Mouse (Mus musculus) cerebellum, adult 11 months (tissue): ENCODE measurements at regions not wholly inside any gene's neighbourhood (a gene's known extent, or its start where the extent isn't known, plus 50 kb on each side); places are given as distances from the start of the nearest gene placed in this dataset.

ENCODE experiments used
- DNase-seq: peaks from one replicate; pipeline ENCODE4 v3.0.0; 2022

- DNase-seq, result no peak
Measured at GRCm38 (mm10) chr17:45863471-45864205, 130.0 kb upstream of the 1600014C23Rik start.

- no peak for DNase-seq
Measured at GRCm38 (mm10) chr17:45863031-45863430, 129.4 kb upstream of the 1600014C23Rik start.

- DNase-seq, result no peak
Measured at GRCm38 (mm10) chr17:45859441-45859840, 125.8 kb upstream of the 1600014C23Rik start.

- no peak for DNase-seq
Measured at GRCm38 (mm10) chr17:45853931-45854653, 120.4 kb upstream of the 1600014C23Rik start.

GRCm38 (mm10) chr17:45852402-45852801 is 118.8 kb upstream of the 1600014C23Rik start:
- no peak for DNase-seq

GRCm38 (mm10) chr17:45851723-45852396 is 118.2 kb upstream of the 1600014C23Rik start:
- no peak for DNase-seq

- DNase-seq, result no peak
Measured at GRCm38 (mm10) chr17:45850976-45851375, 117.3 kb upstream of the 1600014C23Rik start.

GRCm38 (mm10) chr17:45850174-45850573 is 116.5 kb upstream of the 1600014C23Rik start:
- DNase-seq, result no peak

GRCm38 (mm10) chr17:45848605-45849004 is 115.0 kb upstream of the 1600014C23Rik start:
- DNase-seq, result no peak

- DNase-seq, result no peak
Measured at GRCm38 (mm10) chr17:45847701-45848378, 114.2 kb upstream of the 1600014C23Rik start.

GRCm38 (mm10) chr17:45845832-45846231 is 112.2 kb upstream of the 1600014C23Rik start:
- no peak for DNase-seq

GRCm38 (mm10) chr17:45836731-45837130 is 103.1 kb upstream of the 1600014C23Rik start:
- DNase-seq, result no peak

GRCm38 (mm10) chr17:45836253-45836652 is 102.6 kb upstream of the 1600014C23Rik start:
- no peak for DNase-seq

- DNase-seq, result no peak
Measured at GRCm38 (mm10) chr17:45834518-45835071, 101.0 kb upstream of the 1600014C23Rik start.

GRCm38 (mm10) chr17:45830324-45830723 is 96.7 kb upstream of the 1600014C23Rik start:
- DNase-seq, result no peak

GRCm38 (mm10) chr17:45829571-45829970 is 95.9 kb upstream of the 1600014C23Rik start:
- no peak for DNase-seq

- no peak for DNase-seq
Measured at GRCm38 (mm10) chr17:45828843-45829242, 95.2 kb upstream of the 1600014C23Rik start.

GRCm38 (mm10) chr17:45828284-45828824 is 94.7 kb upstream of the 1600014C23Rik start:
- no peak for DNase-seq

- no peak for DNase-seq
Measured at GRCm38 (mm10) chr17:45824977-45825376, 91.3 kb upstream of the 1600014C23Rik start.

GRCm38 (mm10) chr17:45823501-45823900 is 89.9 kb upstream of the 1600014C23Rik start:
- DNase-seq, result no peak

- no peak for DNase-seq
Measured at GRCm38 (mm10) chr17:45822427-45822826, 88.8 kb upstream of the 1600014C23Rik start.

GRCm38 (mm10) chr17:45821356-45821755 is 87.7 kb upstream of the 1600014C23Rik start:
- no peak for DNase-seq
